Mouse (Mus musculus) kidney, embryonic 16.5 days (tissue): ENCODE measurements at regions not wholly inside any gene's neighbourhood (a gene's known extent, or its start where the extent isn't known, plus 50 kb on each side); places are given as distances from the start of the nearest gene placed in this dataset.
A peak's percentile ranks its signal among the peaks of the same experiment; 100 is the strongest.

Experiments
- ATAC-seq: fragments of 200-750 bp; cut with Nextera tagmentation; 2 replicates; pipeline ENCODE4 v1.8.0; 2017; ENCODE audit warnings: moderate TSS enrichment; ENCODE audit not compliant: low FRiP score, low TSS enrichment
- H3K27ac ChIP-seq: fragments of 300-500 bp; sonication (generic); 2 replicates; pipeline ENCODE4 v1.5.1; 2014; ENCODE audit warnings: low read length
- H3K27me3 ChIP-seq: fragments of 300-500 bp; sonication (generic); 2 replicates; pipeline ENCODE4 v1.6.1; 2014; ENCODE audit warnings: low read length, control low read depth, mixed read lengths; ENCODE audit not compliant: insufficient read depth
- H3K36me3 ChIP-seq: fragments of 300-500 bp; sonication (generic); 2 replicates; pipeline ENCODE4 v1.6.1; 2014; ENCODE audit warnings: low read length, control low read depth, mixed read lengths; ENCODE audit not compliant: insufficient read depth
- H3K4me1 ChIP-seq: fragments of 300-500 bp; sonication (generic); 2 replicates; pipeline ENCODE4 v1.6.1; 2014; ENCODE audit warnings: low read length, control low read depth, mixed read lengths; ENCODE audit not compliant: insufficient read depth
- H3K4me2 ChIP-seq: fragments of 300-500 bp; sonication (generic); replicated peaks from 2 replicates; pipeline ENCODE4 v1.6.1; 2014; ENCODE audit warnings: low read depth, low read length
- H3K4me3 ChIP-seq: fragments of 300-500 bp; sonication (generic); 2 replicates; pipeline ENCODE4 v1.5.1; 2014; ENCODE audit warnings: mild to moderate bottlenecking, low read length
- H3K9ac ChIP-seq: fragments of 300-500 bp; sonication (generic); replicated peaks from 2 replicates; pipeline ENCODE4 v1.6.1; 2014; ENCODE audit warnings: low read length
- H3K9me3 ChIP-seq: fragments of 300-500 bp; sonication (generic); 2 replicates; pipeline ENCODE4 v1.6.1; 2016; ENCODE audit warnings: low read length, control low read depth
- WGBS: fragments of 180-500 bp; shearing (Covaris S2); extraction: QIAGEN DNeasy Blood & Tissue Kit; methylation state at CpG from one replicate; pipeline ENCODE4 v1.1.7; 2014; 5-methylcytosine and 5-hydroxymethylcytosine counted together

DNA sequence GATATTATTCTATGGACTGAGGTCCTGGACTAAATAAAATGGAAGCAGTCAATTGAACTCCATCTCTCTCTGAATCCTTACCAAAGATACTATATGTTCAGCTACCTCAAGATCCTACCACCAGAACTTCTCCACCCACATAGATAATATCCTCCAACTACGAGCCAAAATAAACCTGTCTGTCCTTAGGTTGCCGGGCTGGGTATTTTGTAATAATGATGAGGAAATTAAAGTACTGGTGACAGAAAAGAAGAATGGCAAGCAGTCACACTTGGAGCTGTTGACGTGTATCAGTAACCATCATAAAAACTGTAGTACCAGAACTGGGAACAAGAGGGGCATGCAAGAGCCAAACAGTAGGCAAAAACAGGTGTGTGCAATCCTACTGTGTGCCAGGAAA lies 98.7 kb downstream of the Sox9 start:
- H3K36me3 ChIP-seq = no peaks in the 10 kb centered on the region
- no peak overlapping the region for H3K4me2 ChIP-seq
- H3K27ac ChIP-seq = no peak overlapping the region
- H3K4me3 ChIP-seq = no peak overlapping the region
- no peaks in the 10 kb centered on the region for H3K27me3 ChIP-seq
- H3K9me3 ChIP-seq = no peaks in the 10 kb centered on the region
- peaks cover 5% of the 10 kb centered on the region; the same call in 1 of the 2 replicates for H3K4me1 ChIP-seq
- H3K9ac ChIP-seq = no peak overlapping the region
- no peak for ATAC-seq
- 81% methylated on average over 3 of the region's 3 CpGs for WGBS

DNA sequence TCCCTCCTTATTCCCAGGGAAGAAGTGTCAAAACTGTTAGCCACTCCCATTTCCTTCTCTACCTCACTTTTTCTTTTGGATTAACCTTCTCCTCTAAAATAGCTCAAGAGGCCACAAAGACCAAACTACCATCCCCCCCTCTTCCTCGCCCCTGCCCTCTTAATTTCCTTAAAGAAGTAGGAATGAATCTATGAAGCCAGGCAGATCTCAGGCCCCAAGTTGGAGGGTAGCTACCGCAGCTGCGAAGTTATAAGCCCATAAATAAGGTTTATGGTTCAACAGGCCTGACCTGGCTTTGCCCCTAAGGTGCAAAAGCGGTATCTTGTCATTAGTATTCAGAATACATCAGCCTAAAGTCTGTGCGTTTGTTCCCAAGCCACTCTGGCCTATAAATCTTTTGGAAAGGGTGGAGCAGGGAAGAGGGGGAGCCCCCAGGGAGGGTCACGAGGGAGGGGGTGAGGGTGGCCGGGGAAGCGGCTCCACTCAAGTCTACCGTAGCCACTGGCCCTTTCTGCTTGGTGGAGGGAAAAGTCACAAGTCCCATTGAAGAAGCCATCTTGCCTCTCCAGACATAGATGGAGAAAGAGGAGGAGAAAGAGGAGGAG lies 103.4 kb downstream of the Sox9 start:
- peak; percentile 75 for ATAC-seq
- Histone ChIP-seq H3K4me1 (peaks cover 12% of the 10 kb centered on the region), H3K4me2 (no peak overlapping the region), H3K9ac (no peak overlapping the region), H3K36me3 (no peaks in the 10 kb centered on the region), H3K27ac (no peak overlapping the region), H3K4me3 (no peak overlapping the region), H3K27me3 (no peaks in the 10 kb centered on the region), H3K9me3 (no peaks in the 10 kb centered on the region)
- 13% methylated on average over 7 of the region's 9 CpGs for WGBS

DNA sequence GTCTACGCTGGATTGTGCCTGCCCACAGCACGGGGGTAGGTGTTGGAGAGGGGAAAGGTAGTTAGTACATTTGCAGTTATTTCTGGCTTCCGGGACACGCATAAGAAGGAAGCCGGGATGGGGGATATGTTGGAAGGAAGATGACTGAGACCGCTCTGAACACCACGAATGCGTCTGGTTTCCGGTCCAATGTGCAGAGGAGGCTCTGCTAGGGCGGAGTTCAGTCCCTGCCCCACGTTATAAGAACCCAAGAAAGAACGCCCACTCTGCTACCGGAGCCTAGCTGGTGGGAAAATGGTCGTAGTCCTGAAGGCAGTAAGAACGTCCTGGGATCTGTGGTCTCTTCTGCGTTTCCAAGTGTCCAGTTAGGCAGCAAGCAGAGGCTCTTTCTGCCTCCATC lies 104.1 kb downstream of the Sox9 start:
- no peaks in the 10 kb centered on the region for H3K27me3 ChIP-seq
- peak overlapping the region; percentile 34 for H3K4me2 ChIP-seq
- WGBS = 28% methylated on average over 16 of the region's 16 CpGs
- H3K36me3 ChIP-seq = no peaks in the 10 kb centered on the region
- H3K4me1 ChIP-seq = peaks cover 12% of the 10 kb centered on the region
- peak; percentile 43; the same call in 1 of the 2 replicates for ATAC-seq
- H3K9me3 ChIP-seq = no peaks in the 10 kb centered on the region
- H3K4me3 ChIP-seq = no peak overlapping the region
- no peak overlapping the region for H3K9ac ChIP-seq
- no peak overlapping the region for H3K27ac ChIP-seq

DNA sequence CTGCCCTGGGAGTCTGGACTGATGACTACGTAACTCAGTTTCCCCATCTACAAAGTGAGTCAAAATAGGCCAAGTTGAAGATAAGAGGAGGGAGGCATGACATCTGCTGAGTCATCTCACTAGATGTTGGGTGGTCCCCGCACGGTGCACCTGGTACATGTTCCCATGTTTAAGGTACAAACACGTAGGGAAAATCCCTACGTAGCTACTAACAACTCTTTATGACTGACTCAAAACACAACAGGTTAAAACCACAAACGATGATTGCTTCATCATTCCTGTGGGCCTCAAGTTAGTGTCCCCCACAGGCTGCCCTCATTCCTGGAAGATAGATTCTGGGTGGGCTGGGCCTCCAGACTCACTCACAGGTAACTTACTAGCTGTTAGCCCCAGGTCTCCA lies 107.7 kb downstream of the Sox9 start:
- no peaks in the 10 kb centered on the region for H3K27me3 ChIP-seq
- no peak for ATAC-seq
- H3K36me3 ChIP-seq = no peaks in the 10 kb centered on the region
- H3K9ac ChIP-seq = no peak overlapping the region
- no peak overlapping the region for H3K4me2 ChIP-seq
- H3K9me3 ChIP-seq = no peaks in the 10 kb centered on the region
- H3K27ac ChIP-seq = no peak overlapping the region
- H3K4me1 ChIP-seq = peaks cover 12% of the 10 kb centered on the region
- H3K4me3 ChIP-seq = no peak overlapping the region
- WGBS = 91% methylated on average over 6 of the region's 6 CpGs

DNA sequence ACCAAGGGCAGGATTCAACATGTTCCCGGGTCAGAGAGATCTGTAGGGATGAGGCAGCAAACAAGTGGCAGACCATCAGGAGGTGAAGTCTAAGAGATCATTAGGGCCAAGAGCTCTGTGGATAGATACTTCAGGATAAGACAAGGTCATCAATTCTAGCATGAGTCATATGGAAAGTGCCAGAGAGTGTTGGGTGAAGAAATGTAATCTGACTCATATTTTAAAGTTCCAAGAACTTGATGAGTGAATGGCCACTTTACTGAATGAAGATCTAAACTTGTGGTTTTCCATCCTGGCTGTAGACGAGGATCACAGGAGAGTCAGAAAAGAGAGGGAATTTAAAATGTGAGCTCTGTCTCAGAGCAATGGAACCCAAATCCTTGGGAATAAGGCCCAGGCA lies 115.6 kb downstream of the Sox9 start:
- H3K9me3 ChIP-seq = 0 out of 2 replicates have a peak, but pooled peaks cover 4% of the 10 kb centered on the region
- H3K4me3 ChIP-seq = no peak overlapping the region
- no peak overlapping the region for H3K4me2 ChIP-seq
- H3K27ac ChIP-seq = no peak overlapping the region
- no peaks in the 10 kb centered on the region for H3K36me3 ChIP-seq
- WGBS = 95% methylated on average over 2 of the region's 2 CpGs
- no peaks in the 10 kb centered on the region for H3K27me3 ChIP-seq
- no peak overlapping the region for H3K9ac ChIP-seq
- no peak for ATAC-seq
- no peaks in the 10 kb centered on the region for H3K4me1 ChIP-seq

DNA sequence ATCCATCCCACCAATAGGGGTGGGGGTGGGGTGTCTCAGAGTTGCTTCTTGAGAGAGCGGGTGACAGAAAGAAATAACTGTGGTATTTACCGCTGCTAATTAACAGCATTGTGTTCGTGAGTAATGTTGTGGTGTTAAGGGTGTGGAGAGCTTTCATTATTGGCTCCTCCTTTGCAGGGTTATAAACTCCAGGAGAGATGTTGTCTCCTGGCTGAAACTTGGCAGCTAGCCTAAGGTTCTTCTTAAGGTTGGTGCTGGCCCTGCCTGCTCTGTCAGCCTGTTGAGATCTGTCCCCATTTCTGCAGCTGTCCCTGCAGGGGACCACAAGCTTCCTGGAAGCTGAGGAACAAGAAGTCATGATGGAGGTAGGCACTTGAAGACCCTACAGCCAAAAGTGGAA lies 120.6 kb downstream of the Sox9 start:
- Histone ChIP-seq H3K4me2 (no peak overlapping the region), H3K36me3 (no peaks in the 10 kb centered on the region), H3K9me3 (no peaks in the 10 kb centered on the region), H3K27ac (no peak overlapping the region), H3K4me1 (no peaks in the 10 kb centered on the region), H3K27me3 (no peaks in the 10 kb centered on the region), H3K9ac (no peak overlapping the region), H3K4me3 (no peak overlapping the region)
- no peak for ATAC-seq
- WGBS = 56% methylated on average over 3 of the region's 3 CpGs

DNA sequence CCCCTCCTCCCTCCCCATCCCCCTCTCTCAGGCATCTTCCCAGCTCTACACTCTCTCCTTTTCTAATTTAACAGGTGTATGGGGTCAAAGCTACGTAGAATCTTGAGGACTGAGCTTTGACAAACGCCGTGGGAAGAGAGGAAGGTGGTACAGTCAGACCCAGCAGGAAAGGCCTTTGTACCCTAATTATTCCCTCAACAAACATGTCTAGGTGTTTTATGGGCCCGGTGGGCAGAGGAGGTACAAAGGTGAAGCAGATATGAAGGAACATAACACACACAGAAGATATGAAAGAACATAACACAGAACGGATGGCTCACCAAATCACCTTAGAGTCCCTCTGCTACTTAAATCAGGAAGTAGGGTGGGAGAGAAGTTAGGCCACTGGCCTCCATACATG lies 128.3 kb downstream of the Sox9 start:
- no peak for ATAC-seq
- WGBS = 69% methylated on average over 5 of the region's 5 CpGs
- Histone ChIP-seq H3K4me1 (no peaks in the 10 kb centered on the region), H3K27ac (no peak overlapping the region), H3K36me3 (no peaks in the 10 kb centered on the region), H3K4me2 (no peak overlapping the region), H3K9me3 (no peaks in the 10 kb centered on the region), H3K27me3 (no peaks in the 10 kb centered on the region), H3K4me3 (no peak overlapping the region), H3K9ac (no peak overlapping the region)

DNA sequence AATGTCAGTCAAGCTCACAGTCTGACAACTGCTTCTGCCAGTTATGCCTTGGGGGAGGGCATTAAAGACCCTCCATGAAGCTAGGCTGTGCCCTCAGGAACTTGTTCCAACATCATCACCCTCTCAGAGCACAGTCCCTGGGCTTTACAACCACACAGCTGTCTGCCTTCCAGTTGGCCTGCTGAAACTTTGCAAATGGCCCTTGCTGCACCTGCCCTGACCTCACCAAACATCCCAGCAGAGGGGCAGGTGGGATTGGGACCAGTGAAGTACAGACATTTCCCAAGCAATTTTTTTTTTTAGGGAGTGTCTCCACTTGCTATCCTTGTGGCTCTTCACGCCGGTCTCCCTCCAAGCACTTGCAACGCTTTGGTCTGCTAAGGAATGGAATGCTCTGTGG lies 130.9 kb downstream of the Sox9 start:
- H3K4me2 ChIP-seq = no peak overlapping the region
- WGBS = 92% methylated on average over 3 of the region's 3 CpGs
- no peak overlapping the region for H3K4me3 ChIP-seq
- H3K27ac ChIP-seq = no peak overlapping the region
- no peaks in the 10 kb centered on the region for H3K27me3 ChIP-seq
- H3K9me3 ChIP-seq = no peaks in the 10 kb centered on the region
- no peak overlapping the region for H3K9ac ChIP-seq
- no peaks in the 10 kb centered on the region for H3K36me3 ChIP-seq
- ATAC-seq = no peak
- no peaks in the 10 kb centered on the region for H3K4me1 ChIP-seq

DNA sequence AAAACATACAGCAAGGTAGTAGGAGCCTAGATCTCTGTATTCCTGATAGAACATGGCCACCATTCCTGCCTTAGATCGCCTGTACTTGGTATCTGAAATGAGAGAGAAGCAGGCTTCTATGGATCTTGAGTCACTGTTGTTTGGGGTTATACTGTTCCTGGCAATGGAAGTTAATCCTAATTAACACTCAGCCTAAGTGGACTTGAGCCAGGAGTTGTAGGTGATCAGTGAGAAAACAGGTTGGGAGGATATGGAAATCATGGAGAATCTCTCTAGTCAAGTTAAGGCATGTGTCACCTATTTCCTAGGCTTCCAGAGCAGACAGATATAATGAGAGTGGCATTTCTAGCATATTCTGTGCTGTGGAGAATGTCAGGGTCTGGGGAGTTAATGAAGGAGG lies 134.9 kb downstream of the Sox9 start:
- no peak for ATAC-seq
- 96% methylated on average over 1 of the region's 1 CpGs for WGBS
- H3K27me3 ChIP-seq = no peaks in the 10 kb centered on the region

DNA sequence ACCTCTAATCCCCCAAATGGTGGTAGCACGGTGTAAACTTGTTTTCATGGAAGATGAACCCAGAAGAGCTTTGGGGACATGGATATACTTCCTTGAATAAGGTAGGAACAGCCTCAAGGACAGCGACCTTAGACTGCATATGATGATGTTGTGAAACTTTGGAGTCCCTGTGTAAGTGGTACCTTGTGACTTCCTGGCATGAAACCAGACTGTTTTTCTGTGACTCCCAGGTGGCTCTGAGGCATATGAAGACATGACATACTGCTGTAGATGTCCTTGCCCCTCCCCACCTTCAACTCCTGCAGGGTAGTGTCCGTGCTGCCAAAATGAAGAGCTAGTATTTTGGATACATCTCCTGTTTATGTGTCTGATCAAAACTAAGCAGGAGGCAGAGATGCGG lies 138.1 kb downstream of the Sox9 start:
- no peaks in the 10 kb centered on the region for H3K4me1 ChIP-seq
- H3K4me2 ChIP-seq = no peak overlapping the region
- ATAC-seq = no peak
- H3K9ac ChIP-seq = no peak overlapping the region
- WGBS = 85% methylated on average over 4 of the region's 4 CpGs
- H3K27ac ChIP-seq = no peak overlapping the region
- H3K9me3 ChIP-seq = no peaks in the 10 kb centered on the region
- no peaks in the 10 kb centered on the region for H3K36me3 ChIP-seq
- H3K4me3 ChIP-seq = no peak overlapping the region
- H3K27me3 ChIP-seq = no peaks in the 10 kb centered on the region

More for the DNA sequence above, 134.9 kb downstream of the Sox9 start:
- H3K4me1 ChIP-seq = no peaks in the 10 kb centered on the region
- no peaks in the 10 kb centered on the region for H3K36me3 ChIP-seq
- H3K9ac ChIP-seq = no peak overlapping the region
- no peaks in the 10 kb centered on the region for H3K9me3 ChIP-seq
- H3K4me2 ChIP-seq = no peak overlapping the region
- no peak overlapping the region for H3K27ac ChIP-seq
- H3K4me3 ChIP-seq = no peak overlapping the region
